Mouse (Mus musculus) liver, postnatal 0 days (tissue): ENCODE results near the gene Dpf3. TPM values are rescaled to one million over a fixed set of nuclear protein-coding genes. Genes with fewer than 3 reads are reported as not detected.

Experiments
- ATAC-seq: fragments of 200-750 bp; cut with Nextera tagmentation; 2 replicates; pipeline ENCODE4 v1.8.0; 2017; ENCODE audit warnings: mild to moderate bottlenecking, moderate library complexity
- DNase-seq: peaks from one replicate; pipeline ENCODE4 v3.0.0-alpha.2; 2016
- H3K27ac ChIP-seq: fragments of 300-500 bp; sonication (generic); 2 replicates; pipeline ENCODE4 v1.5.1; 2014; ENCODE audit warnings: antibody characterized with exemption, moderate library complexity, mild to moderate bottlenecking, low read depth
- H3K27me3 ChIP-seq: fragments of 300-500 bp; sonication (generic); 2 replicates; pipeline ENCODE4 v1.6.1; 2014; ENCODE audit warnings: low read length, control low read depth, mixed read lengths; ENCODE audit not compliant: insufficient read depth
- H3K36me3 ChIP-seq: fragments of 300-500 bp; sonication (generic); replicated peaks from 2 replicates; pipeline ENCODE4 v1.6.1; 2014; ENCODE audit warnings: mild to moderate bottlenecking, control low read depth, low read length, moderate library complexity, mixed read lengths; ENCODE audit not compliant: insufficient read depth
- H3K4me1 ChIP-seq: fragments of 300-500 bp; sonication (generic); 2 replicates; pipeline ENCODE4 v1.6.1; 2014; ENCODE audit warnings: antibody characterized with exemption, mild to moderate bottlenecking, control low read depth; ENCODE audit not compliant: insufficient read depth
- H3K4me2 ChIP-seq: fragments of 300-500 bp; sonication (generic); 2 replicates; pipeline ENCODE4 v1.6.1; 2014; ENCODE audit warnings: low read depth, mild to moderate bottlenecking, low read length, moderate library complexity, mixed read lengths
- H3K4me3 ChIP-seq: fragments of 300-500 bp; sonication (generic); 2 replicates; pipeline ENCODE4 v1.5.1; 2014; ENCODE audit warnings: low read depth, low read length
- H3K9ac ChIP-seq: fragments of 300-500 bp; sonication (generic); replicated peaks from 2 replicates; pipeline ENCODE4 v1.6.1; 2014; ENCODE audit warnings: mild to moderate bottlenecking, moderate library complexity
- H3K9me3 ChIP-seq: fragments of 300-500 bp; sonication (generic); 2 replicates; pipeline ENCODE4 v1.6.1; 2016; ENCODE audit warnings: mild to moderate bottlenecking, control low read depth, low read length, mixed read lengths
- CTCF ChIP-seq: sonication (generic); IDR thresholded peaks from 2 replicates; pipeline ENCODE4 v1.5.1; 2016; ENCODE audit warnings: antibody characterized with exemption, low read depth
- EP300 ChIP-seq: IDR thresholded peaks from 2 replicates; pipeline ENCODE4 v1.6.1; 2016; ENCODE audit warnings: antibody characterized with exemption, low read depth, mild to moderate bottlenecking
- WGBS: fragments of 180-500 bp; shearing (Covaris S2); extraction: QIAGEN DNeasy Blood & Tissue Kit; methylation state at CpG from one replicate; pipeline ENCODE4 v1.1.7; 2014; ENCODE audit not compliant: insufficient replicate concordance; 5-methylcytosine and 5-hydroxymethylcytosine counted together
- polyA plus RNA-seq: library from polyadenylated mRNA; unstranded; fragments of >200 nt; fragmentation: Nextera tagmentation; extraction: Ambion mirVana; gene quantifications from 2 replicates; pipeline ENCODE4 v1.2.1, GENCODE M21; 2015

Dpf3 gene
- polyA plus RNA-seq, 1 experiment from 2014 or later: 7.5 TPM

- no peaks in the 10 kb centered on the region for H3K4me1 ChIP-seq
- H3K9ac ChIP-seq: no peak overlapping the region
- no peak for DNase-seq
- H3K36me3 ChIP-seq: no peaks in the 10 kb centered on the region
- H3K4me3 ChIP-seq: no peak overlapping the region
- H3K4me2 ChIP-seq: no peak overlapping the region
- TF ChIP-seq CTCF (no peak), EP300 (no peak)
- no peaks in the 10 kb centered on the region for H3K27me3 ChIP-seq
- no peak overlapping the region for H3K27ac ChIP-seq
- H3K9me3 ChIP-seq: peaks cover under 1% of the 10 kb centered on the region; the same call in 1 of the 2 replicates
- whole genome bisulfite sequencing: 85% methylated on average over 6 of the region's 6 CpGs
- no peak for ATAC-seq
Observed at GRCm38 (mm10) chr12:83235781-83236180, 251.7 kb downstream of the Dpf3 start.

DNA sequence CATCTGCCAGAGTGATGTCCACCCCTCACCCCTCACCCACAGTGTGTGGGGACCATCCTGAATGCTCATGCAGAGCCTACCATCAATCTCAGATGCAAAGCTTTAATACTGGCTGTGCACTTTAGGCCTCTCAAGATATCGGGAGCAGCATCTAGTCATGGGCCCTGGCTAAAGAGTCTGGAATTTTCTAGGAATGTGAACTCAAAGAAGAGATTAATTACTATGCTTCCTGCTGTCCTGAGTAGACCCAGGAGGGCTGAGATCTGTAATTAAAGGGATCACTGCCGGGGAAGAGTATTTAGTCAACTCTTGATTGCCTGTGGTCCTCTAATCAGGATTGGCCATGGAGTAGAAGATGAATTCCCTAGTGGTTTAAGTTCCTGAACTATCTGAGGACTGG is 252.5 kb downstream of the Dpf3 start:
- TF ChIP-seq CTCF: no peak
- no peak for TF ChIP-seq EP300
- WGBS: 70% methylated on average over 2 of the region's 2 CpGs
- H3K4me3 ChIP-seq: no peak overlapping the region
- ATAC-seq: no peak
- no peaks in the 10 kb centered on the region for H3K4me1 ChIP-seq
- no peak overlapping the region for H3K27ac ChIP-seq
- peaks cover 4% of the 10 kb centered on the region; the same call in 1 of the 2 replicates for H3K9me3 ChIP-seq
- H3K27me3 ChIP-seq: no peaks in the 10 kb centered on the region
- H3K36me3 ChIP-seq: no peaks in the 10 kb centered on the region
- DNase-seq: no peak
- no peak overlapping the region for H3K9ac ChIP-seq
- no peak overlapping the region for H3K4me2 ChIP-seq

DNA sequence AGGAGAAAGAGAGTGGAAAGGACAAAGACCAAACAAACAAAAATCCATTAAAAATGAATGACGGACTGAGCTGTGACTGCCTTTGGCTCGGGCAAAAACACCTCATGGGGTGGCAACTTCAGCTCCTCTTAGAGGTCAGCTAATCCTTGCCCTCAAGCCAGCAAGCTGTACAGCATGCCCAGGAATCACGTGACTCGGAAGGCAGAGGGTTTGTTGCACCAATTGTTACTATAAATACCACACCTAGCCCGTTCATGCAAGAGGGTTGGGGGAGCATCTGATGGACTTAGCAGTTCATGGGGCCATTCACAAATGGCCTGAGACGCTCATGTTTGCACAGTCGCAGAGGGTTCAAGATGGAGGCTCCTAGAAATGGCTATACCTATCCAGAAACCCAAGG is 253.9 kb downstream of the Dpf3 start:
- Histone ChIP-seq H3K27ac (no peak overlapping the region), H3K4me1 (no peaks in the 10 kb centered on the region), H3K4me2 (no peak overlapping the region), H3K9ac (no peak overlapping the region), H3K27me3 (no peaks in the 10 kb centered on the region), H3K36me3 (no peaks in the 10 kb centered on the region), H3K4me3 (no peak overlapping the region), H3K9me3 (peaks cover 4% of the 10 kb centered on the region; the same call in 1 of the 2 replicates)
- DNase-seq (no peak), ATAC-seq (no peak)
- 64% methylated on average over 7 of the region's 7 CpGs for WGBS
- TF ChIP-seq EP300: no peak
- no peak for TF ChIP-seq CTCF

- H3K4me1 ChIP-seq: no peaks in the 10 kb centered on the region
- WGBS: 71% methylated on average over 5 of the region's 5 CpGs
- no peak overlapping the region for H3K27ac ChIP-seq
- TF ChIP-seq CTCF (no peak), EP300 (no peak)
- no peaks in the 10 kb centered on the region for H3K36me3 ChIP-seq
- H3K27me3 ChIP-seq: no peaks in the 10 kb centered on the region
- H3K9ac ChIP-seq: no peak overlapping the region
- no peak for DNase-seq
- H3K4me3 ChIP-seq: no peak overlapping the region
- H3K9me3 ChIP-seq: peaks cover 4% of the 10 kb centered on the region; the same call in 1 of the 2 replicates
- no peak overlapping the region for H3K4me2 ChIP-seq
- no peak for ATAC-seq
Observed at GRCm38 (mm10) chr12:83232916-83233315, 254.6 kb downstream of the Dpf3 start.

DNA sequence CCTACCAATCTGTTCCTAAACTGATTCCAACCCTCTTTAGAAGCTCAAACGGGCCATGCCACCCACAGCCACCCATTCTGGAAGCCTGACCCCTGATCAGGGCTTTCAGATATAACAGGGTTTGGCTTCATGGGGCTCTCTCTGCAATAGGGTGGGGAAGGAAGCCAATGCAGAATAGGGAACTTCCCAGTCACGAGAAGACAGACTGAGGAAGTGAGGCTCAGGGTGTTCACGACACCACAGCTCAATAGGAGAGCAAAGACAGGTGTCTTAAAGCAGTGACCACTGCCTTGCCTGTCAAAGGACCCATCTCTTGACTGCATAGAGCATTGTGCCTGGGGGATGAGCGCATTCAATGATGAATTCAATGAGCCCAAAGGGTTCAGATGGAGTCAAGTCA is 256.3 kb downstream of the Dpf3 start:
- WGBS: 45% methylated on average over 4 of the region's 4 CpGs
- TF ChIP-seq CTCF (no peak), EP300 (no peak)
- no peak overlapping the region for H3K4me2 ChIP-seq
- DNase-seq (no peak), ATAC-seq (no peak)
- peaks cover 4% of the 10 kb centered on the region; the same call in 1 of the 2 replicates for H3K9me3 ChIP-seq
- H3K9ac ChIP-seq: no peak overlapping the region
- no peaks in the 10 kb centered on the region for H3K4me1 ChIP-seq
- no peak overlapping the region for H3K27ac ChIP-seq
- no peak overlapping the region for H3K4me3 ChIP-seq
- no peaks in the 10 kb centered on the region for H3K27me3 ChIP-seq
- no peaks in the 10 kb centered on the region for H3K36me3 ChIP-seq

- TF ChIP-seq EP300 (no peak), CTCF (no peak)
- 74% methylated on average over 6 of the region's 6 CpGs for WGBS
Observed at GRCm38 (mm10) chr12:83229683-83230082, 257.8 kb downstream of the Dpf3 start.

DNA sequence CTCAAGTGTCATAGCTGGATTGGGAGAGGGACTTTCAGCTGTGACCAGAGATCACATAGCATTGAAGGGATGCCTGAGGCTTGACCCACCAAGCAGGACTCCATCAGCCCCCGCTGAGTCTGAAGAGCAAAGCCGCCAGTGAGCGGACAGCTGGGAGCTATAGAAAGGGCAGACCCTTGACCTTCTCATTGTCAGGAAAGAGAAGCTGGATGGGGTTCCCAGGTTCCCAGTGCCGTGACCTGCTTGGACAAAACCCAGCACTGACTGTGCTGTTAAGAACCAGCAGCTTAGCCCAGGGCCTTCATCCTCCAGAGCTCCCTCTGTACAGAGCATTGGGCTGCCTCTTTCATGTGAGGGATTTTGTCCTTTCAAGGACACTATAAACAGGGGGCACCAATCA is 260.5 kb downstream of the Dpf3 start:
- H3K36me3 ChIP-seq: no peaks in the 10 kb centered on the region
- no peak for TF ChIP-seq EP300
- no peak for TF ChIP-seq CTCF
- DNase-seq (no peak), ATAC-seq (no peak)
- H3K4me2 ChIP-seq: no peak overlapping the region
- peaks cover 4% of the 10 kb centered on the region; the same call in 1 of the 2 replicates for H3K9me3 ChIP-seq
- no peaks in the 10 kb centered on the region for H3K27me3 ChIP-seq
- H3K27ac ChIP-seq: no peak overlapping the region
- H3K4me3 ChIP-seq: no peak overlapping the region
- H3K9ac ChIP-seq: no peak overlapping the region
- 84% methylated on average over 4 of the region's 4 CpGs for WGBS
- H3K4me1 ChIP-seq: no peaks in the 10 kb centered on the region

More at GRCm38 (mm10) chr12:83229683-83230082, 257.8 kb downstream of the Dpf3 start:
- no peak overlapping the region for H3K4me3 ChIP-seq
- H3K9ac ChIP-seq: no peak overlapping the region
- ATAC-seq (0 out of 2 replicates have a peak, but pooled peaks have one; percentile 19), DNase-seq (no peak)
- H3K27me3 ChIP-seq: no peaks in the 10 kb centered on the region
- H3K36me3 ChIP-seq: no peaks in the 10 kb centered on the region
- H3K27ac ChIP-seq: no peak overlapping the region
- no peak overlapping the region for H3K4me2 ChIP-seq
- H3K9me3 ChIP-seq: peaks cover 4% of the 10 kb centered on the region; the same call in 1 of the 2 replicates
- H3K4me1 ChIP-seq: no peaks in the 10 kb centered on the region
